Mouse (Mus musculus) NIH3T3 (cell line): ENCODE results near the gene Ccr7.
A peak's percentile ranks its signal among the peaks of the same experiment; 100 is the strongest.

Experiments
- DNase-seq: peaks from one replicate; pipeline ENCODE4 v3.0.0-alpha.2; 2012; ENCODE audit warnings: low read depth

The Ccr7 gene

GRCm38 (mm10) chr11:99117907-99118306, 37.0 kb downstream of the Ccr7 start:
- no peak for DNase-seq

GRCm38 (mm10) chr11:99115940-99116339, 38.9 kb downstream of the Ccr7 start:
- no peak for DNase-seq

DNA sequence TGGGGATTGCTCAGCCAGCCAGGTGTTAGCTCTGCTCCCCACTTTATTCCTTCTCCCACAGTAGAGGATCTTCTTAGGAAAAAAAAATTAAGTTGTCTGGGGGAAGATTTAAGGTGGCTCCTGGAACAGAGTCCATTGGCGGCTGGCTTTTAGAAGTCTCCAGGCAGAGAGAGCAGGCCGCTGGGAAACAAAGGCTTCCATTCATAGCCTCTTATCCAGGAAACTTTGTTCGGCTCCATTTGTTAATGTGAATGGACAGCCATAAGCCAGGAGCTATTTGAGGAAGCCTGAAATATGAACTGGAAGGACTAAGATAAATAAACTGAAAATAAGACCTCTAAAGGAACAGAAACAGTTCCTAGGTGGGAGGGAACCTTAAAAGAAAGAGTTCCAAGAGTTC, 41.8 kb downstream of the Ccr7 start:
- DNase-seq, result peak; percentile 76

- DNase-seq, result no peak
Measured at GRCm38 (mm10) chr11:99112700-99113099, 42.2 kb downstream of the Ccr7 start.

DNA sequence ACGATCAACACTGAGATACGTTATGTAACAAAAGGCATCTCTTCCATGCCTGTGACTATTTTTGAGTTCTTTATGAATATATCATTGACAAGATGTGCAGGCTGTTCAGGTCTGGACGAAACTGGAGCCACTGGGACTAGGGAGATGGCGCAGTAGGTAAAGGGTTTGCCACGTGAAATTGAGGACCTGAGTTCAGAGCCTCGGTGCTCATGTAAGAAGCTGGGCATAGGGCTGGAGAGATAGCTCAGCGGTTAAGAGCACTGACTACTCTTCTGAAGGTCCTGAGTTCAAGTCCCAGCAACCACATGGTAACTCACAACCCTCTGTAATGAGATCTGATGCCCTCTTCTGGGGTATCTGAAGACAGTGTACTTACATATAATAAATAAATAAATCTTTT, 43.2 kb downstream of the Ccr7 start:
- no peak for DNase-seq

DNA sequence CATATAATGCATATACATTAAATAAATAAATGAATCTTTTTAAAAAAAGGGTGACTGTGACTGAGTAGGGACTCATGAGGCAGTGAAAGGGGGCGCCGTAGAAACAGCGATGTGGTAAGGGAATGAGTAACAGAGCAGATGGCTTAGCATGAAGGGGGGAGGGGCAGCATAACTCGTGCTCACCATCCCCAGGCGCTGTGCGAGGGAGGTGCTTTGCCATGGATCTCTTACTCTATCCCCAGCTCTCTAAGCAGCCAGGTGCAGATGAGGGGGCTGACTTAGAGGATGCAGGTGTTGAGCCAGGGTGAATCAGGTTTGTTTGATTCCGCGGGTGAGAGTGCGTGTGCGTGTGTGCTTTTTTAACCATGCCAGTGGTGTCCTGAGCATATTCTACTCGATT, 43.7 kb downstream of the Ccr7 start:
- no peak for DNase-seq

DNA sequence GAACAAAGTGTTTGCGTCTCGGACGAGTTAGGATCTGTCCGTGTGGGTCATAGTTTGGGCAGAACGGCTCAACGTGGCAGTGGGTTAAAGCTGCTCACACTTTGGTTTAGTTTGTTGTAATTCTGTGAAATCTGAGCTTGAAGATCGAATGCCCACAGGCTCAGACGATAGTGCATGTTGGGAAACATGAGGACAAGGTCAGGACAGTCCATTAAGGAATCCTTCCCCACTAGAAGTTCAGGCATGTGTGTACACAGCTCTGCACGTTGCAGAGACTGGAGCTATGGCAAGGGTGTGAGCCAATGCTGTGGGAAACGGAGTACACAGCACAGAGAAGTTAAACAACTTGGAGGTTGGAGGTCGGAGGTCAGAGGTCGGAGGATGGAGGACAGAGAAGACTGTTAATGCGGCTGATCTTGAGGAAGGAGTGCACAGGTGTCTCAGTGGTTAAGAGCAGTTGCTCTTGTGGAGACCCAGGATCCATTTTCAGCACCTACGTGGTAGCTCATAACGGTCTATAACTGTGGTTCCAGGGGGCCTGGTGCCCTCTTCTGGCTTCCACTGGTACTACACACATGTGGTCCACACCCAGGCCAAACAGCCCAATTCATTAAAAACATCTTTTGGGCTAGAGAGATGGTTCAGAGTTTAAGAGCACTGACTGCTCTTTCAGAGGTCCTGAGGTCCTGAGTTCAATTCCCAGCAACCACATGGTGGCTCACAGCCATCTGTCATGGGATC, 44.3 kb downstream of the Ccr7 start:
- DNase-seq, result no peak

DNA sequence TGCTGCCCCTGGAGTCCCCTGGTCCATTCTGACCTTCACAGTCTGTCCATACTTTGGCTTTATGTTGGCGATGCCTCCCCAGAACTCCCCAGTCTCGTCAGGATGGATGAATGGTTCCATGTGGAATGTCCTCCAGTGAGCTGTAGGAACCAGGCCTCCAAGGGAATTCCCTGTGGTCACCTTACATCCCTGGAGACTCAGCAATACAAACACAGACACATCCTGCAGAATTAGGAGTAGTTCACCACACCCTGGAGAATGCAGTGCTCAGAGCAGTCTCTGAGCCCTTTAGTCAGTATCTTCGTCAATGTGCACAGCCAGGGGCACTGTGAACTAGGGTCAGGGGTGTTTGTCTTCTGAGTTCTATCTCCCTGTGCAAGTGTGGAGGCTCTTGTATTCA, 46.6 kb downstream of the Ccr7 start:
- no peak for DNase-seq

GRCm38 (mm10) chr11:99105981-99106726, 48.7 kb downstream of the Ccr7 start:
- DNase-seq, result peak; percentile 62

DNA sequence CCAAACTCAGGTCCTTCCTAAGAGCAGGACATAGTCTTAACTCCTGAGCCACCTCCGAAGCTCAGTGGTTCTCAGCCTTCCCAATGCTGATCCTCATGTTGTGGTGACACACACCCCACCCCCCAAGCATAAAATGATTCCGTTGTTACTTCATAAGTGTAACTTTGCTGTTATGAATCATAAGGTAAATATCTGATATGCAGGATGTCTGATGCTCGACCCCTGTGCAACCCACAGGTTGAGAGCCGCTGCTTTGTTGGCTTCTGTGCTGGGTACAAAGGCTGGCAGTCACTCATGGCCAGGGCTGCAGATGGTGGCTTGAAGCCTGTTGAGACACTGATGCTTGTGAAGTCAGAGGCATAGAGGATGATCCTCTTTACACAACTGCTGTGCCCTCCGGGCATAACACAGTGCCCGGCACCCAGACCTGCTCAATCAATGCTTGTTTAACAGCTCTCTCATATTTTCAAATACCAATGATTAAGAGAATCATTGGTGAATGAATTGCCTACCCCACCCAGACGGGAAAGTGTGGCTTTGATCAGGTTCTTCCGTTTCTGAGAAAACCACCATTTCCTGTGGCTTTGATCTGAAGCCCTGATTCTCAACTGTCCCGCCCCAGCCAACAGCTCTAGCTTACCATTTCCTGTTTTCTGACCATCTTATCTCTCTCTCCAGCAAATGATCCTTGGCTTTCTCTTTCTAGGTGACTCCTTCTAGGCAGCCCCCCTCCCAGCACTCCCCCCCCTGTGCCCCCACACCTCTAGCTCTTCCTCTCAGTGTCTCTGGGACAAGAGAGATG, 50.1 kb downstream of the Ccr7 start:
- no peak for DNase-seq

DNA sequence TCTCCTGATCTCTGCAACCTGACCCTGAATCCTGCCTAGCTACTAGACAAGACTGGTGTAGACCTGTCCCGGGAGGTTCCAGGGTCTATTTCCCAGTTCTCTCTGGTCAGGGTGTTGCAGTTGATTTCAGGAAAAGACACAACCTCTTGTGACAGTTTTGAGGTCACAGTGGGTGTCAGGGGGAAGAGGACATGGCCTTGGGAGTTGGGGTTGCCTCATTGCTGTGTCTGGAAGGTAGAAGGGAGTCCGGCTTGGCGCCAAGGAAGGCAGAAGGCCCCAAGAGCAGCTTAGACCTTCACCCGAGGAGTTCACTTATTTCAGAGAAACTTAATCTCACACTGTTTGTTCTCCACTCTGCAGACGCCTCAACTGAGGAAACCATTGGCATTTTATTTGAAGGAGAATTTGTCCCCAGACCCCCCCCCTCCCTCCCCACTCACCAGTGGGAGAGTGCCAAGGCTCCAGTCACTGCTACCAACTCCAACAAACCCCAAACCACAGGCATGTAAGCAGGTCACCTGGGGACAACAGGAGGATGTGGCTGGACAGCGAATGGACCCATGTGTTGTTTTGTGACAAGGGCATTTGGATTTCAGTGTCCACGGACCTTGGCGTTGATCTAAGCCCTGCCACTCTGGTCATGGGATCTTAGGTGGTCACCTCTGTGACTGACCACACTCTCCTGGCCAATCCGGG, 52.2 kb downstream of the Ccr7 start:
- no peak for DNase-seq

DNA sequence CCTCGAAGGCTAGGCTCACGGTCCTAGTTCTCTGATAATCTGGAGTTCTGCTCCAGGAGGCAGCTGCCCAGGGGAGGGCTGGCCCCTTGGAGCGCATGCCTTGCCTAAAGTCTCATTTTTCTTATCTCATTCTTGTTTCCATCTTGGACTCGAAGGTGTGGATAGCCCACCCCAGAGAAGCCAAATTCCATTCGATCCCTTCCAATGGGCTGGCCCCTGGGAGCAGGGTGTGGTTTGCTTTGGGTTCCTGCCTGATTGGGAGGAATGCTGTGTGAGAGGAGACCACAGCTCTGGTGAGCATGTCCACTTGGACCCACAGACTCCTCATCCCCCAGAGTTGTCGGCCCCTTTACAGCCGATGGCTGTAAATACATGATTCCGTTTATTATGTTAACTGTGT, 53.2 kb downstream of the Ccr7 start:
- DNase-seq, result no peak

GRCm38 (mm10) chr11:99100215-99100614, 54.7 kb downstream of the Ccr7 start:
- DNase-seq, result no peak

DNA sequence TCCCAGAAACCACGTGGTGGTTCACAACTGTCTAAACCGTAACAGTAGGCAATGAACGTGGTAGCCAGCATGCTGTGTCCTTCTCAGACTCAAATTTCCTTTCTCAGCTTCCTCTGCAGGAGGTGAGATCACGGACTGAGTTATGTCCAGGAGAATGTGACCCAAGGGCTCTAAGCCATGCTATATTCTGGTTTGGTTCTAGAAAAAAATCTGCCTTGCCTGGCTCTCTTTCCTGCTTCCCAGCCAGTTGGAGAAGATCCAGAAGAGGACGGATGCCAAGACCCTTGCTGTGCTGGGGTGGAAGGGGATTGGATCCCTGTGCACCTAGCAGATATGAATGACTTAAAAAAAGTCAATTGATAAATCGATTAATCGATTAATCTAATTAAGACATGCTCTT, 55.4 kb downstream of the Ccr7 start:
- DNase-seq, result peak; percentile 73

DNA sequence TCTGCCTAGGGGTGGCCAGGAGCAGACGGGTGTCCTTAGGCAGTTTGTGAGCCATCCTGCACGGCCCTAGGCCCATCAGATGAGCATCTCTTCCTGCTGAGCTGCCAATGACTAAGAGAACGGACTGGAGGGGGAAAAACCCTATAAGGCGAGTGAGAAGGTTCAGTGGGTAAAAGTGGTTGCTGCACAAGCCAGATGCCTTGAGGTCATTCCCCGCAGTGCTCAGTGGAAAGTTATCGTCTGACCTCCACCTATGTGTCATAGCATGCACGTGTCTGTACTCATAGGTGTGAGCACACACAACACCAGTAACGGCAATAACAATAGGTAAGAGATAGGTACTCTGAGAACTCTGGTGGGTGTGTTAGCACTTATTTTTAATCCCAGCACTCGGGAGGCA, 56.0 kb downstream of the Ccr7 start:
- DNase-seq, result no peak

- no peak for DNase-seq
Measured at GRCm38 (mm10) chr11:99096996-99097774, 57.7 kb downstream of the Ccr7 start.

- DNase-seq, result no peak
Measured at GRCm38 (mm10) chr11:99096417-99096816, 58.5 kb downstream of the Ccr7 start.

GRCm38 (mm10) chr11:99095759-99096158, 59.1 kb downstream of the Ccr7 start:
- no peak for DNase-seq

DNA sequence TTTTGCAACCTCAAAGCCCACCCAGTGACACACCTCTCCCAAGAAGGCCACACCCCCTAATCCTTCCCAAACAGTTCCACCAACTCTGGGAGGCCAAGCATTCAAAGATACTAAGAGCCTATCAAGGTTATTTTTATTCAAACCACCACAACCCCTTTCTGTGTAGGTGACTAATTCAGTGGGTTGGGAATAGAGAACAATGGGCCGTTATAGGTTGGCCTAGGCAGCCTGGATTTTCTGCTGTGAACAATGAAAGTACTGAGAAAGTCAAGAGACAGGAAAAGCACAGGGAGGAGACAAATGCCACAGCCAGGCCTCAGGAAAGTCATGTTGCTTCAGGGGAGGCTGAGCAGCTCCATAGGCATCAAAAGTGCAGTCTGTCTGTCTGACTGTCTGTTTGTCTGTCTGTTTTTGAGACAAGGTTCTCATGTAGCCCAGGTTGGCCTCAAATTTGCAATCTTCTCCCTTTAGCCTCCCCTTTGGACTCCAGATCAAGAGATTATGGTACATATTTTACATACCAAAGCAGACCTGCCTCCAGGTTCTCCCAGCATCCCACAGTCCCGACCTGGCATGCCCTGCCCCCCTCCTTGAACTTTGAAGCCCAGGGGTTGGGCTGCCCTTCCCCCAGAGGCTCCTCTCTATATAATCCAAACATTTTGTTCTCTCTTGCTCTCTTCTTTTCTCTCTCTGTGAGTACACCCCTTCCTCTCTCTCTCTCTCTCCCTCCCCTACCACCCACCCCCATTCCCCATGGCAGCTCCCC, 59.8 kb downstream of the Ccr7 start:
- DNase-seq, result no peak
